Mouse (Mus musculus) forebrain, embryonic 10.5 days (tissue): ENCODE results near the gene Socs4. TPM values are rescaled to one million over a fixed set of nuclear protein-coding genes. Genes with fewer than 3 reads are reported as not detected.

Experiments used
- DNase-seq: peaks from one replicate; pipeline ENCODE4 v3.0.0-alpha.2; 2017; ENCODE audit warnings: low spot score; ENCODE audit errors: extremely low spot score
- H3K27ac ChIP-seq: fragments of 300-500 bp; sonication (generic); 2 replicates; pipeline ENCODE4 v1.5.1; 2016; ENCODE audit warnings: mild to moderate bottlenecking
- H3K27me3 ChIP-seq: fragments of 300-500 bp; sonication (generic); 2 replicates; pipeline ENCODE4 v1.6.1; 2016; ENCODE audit warnings: mild to moderate bottlenecking; ENCODE audit not compliant: poor library complexity, severe bottlenecking
- H3K36me3 ChIP-seq: fragments of 300-500 bp; sonication (generic); replicated peaks from 2 replicates; pipeline ENCODE4 v1.6.1; 2016; ENCODE audit warnings: mild to moderate bottlenecking, moderate library complexity
- H3K4me1 ChIP-seq: fragments of 300-500 bp; sonication (generic); 2 replicates; pipeline ENCODE4 v1.6.1; 2016
- H3K4me3 ChIP-seq: fragments of 300-500 bp; sonication (generic); 2 replicates; pipeline ENCODE4 v1.5.1; 2016; ENCODE audit warnings: mild to moderate bottlenecking, moderate library complexity
- H3K9me3 ChIP-seq: fragments of 300-500 bp; sonication (generic); 2 replicates; pipeline ENCODE4 v1.6.1; 2016; ENCODE audit warnings: mild to moderate bottlenecking, moderate library complexity
- WGBS: fragments of 180-500 bp; shearing (Covaris S2); methylation state at CpG from one replicate; pipeline ENCODE4 v1.1.7; 2016; 5-methylcytosine and 5-hydroxymethylcytosine counted together
- polyA plus RNA-seq: library from polyadenylated mRNA; unstranded; fragments of >200 nt; fragmentation: Nextera tagmentation; extraction: Ambion mirVana; gene quantifications from 2 replicates; pipeline ENCODE4 v1.2.1, GENCODE M21; 2016

Gene Socs4
- polyA plus RNA-seq: 3.5 and 3.7 TPM in 2 replicates

DNA sequence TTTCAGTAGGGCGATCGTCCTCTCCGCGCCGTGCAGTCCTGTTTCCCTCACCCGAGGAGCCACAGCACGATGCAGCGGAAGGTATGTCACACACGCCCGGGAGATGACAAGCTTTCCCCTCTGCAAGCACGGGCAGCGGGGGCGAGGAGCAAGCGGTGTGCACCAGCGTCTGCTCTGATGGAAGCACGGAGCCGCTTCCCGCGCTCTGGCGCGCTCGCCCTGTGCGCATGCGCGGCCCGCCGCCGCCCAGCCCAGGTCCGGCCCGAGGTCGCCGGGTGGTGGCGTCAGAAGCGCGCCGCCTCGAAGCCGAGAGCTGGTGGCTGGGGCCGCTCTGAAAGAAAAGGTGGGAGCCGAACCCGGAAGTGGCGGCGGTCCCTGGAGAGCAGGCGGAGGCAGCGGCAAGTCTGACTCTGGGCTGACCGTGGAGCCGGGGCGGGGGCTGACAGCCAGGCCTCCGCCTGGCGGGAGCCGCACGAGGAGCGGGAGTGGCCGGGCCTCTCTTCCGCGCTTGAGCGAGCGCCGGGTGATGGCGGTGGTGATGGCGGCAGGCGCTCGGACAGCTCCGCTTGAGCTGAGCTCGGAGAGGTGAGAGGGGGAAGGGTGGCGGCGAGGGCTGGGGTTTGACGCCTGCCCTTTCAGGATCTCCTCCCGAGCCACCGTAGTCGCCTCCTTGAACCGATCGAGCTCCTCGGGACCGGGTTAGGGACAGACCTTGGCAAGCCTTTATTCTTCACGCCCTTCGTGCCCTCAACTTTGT is at the start of gene Socs4, which contains the start of gene Wdhd1:
TSS of gene Socs4 (plus strand) at position 295 of the 757 bp plus-strand sequence.
TSS of gene Wdhd1 (minus strand) at position 221 of the 757 bp plus-strand sequence.
- Histone ChIP-seq H3K4me3 (peak within 1 kb of the TSS; percentile 92), H3K9me3 (no peaks in the 10 kb centered on the region), H3K4me1 (peaks cover 30% of the 10 kb centered on the region), H3K27ac (peak within 1 kb of the TSS; percentile 99), H3K27me3 (no peaks in the 10 kb centered on the region), H3K36me3 (peaks cover 41% of the 10 kb centered on the region)
- WGBS: under 1% methylated on average over 77 of the region's 77 CpGs
- DNase-seq: peak; percentile 95

DNA sequence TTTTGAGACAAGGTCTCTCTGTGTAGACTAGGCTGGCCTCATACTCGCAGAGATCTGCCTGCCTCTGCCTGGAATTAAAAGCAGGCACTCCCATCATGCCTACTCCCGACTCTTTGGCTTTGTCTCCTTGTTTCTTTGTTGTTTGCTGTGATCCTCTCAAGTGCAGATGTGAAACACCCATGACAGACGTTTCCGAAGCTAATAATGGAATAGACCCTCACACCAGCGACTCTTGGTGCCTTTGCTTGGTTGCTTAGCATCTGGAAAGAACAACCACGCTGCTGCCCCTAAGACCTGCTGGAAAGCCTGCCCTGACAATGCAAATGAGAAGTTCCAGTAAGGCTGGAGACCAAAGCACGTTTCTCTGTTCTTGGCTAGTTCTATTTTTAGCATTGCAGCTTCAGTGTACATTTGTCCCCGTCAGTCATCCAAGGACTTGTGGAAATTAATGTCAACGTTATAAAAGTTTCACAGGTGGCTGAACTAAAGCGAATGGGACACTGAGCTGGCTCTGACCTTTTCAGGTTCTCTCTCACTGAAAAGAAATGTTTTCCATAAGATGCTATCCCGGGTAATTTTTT is 46.8 kb upstream of the Socs4 start:
- no peaks in the 10 kb centered on the region for H3K36me3 ChIP-seq
- WGBS: 87% methylated on average over 11 of the region's 11 CpGs
- no peaks in the 10 kb centered on the region for H3K4me1 ChIP-seq
- no peak overlapping the region for H3K27ac ChIP-seq
- peaks cover 2% of the 10 kb centered on the region; the same call in 1 of the 2 replicates for H3K9me3 ChIP-seq
- DNase-seq: no peak
- H3K4me3 ChIP-seq: no peak overlapping the region
- no peaks in the 10 kb centered on the region for H3K27me3 ChIP-seq

DNA sequence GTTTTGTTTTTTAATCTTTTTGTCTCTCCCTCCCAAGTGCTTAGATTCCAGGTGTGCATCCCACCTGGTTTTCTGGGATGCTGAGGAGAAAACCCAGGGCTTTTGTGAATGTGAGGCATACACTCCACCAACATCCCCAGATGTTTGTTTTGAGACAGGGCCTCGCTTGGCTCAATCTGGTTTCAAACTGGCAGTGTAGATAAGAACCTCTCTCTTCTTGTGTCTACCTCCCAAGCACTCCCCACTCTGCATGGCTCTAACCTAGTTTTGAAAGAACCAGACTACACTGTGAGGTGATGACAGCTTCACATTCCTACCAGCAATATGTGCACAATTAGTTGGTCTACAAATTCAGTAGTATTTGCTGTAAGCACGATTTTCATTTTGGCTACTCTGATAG is 43.1 kb upstream of the Socs4 start:
- DNase-seq: no peak
- H3K27ac ChIP-seq: no peak overlapping the region
- WGBS: 76% methylated on average over 2 of the region's 2 CpGs
- no peaks in the 10 kb centered on the region for H3K27me3 ChIP-seq
- H3K4me1 ChIP-seq: no peaks in the 10 kb centered on the region
- peaks cover 6% of the 10 kb centered on the region; the same call in 1 of the 2 replicates for H3K9me3 ChIP-seq
- no peak overlapping the region for H3K4me3 ChIP-seq
- no peaks in the 10 kb centered on the region; the same call in 1 of the 2 replicates for H3K36me3 ChIP-seq

DNA sequence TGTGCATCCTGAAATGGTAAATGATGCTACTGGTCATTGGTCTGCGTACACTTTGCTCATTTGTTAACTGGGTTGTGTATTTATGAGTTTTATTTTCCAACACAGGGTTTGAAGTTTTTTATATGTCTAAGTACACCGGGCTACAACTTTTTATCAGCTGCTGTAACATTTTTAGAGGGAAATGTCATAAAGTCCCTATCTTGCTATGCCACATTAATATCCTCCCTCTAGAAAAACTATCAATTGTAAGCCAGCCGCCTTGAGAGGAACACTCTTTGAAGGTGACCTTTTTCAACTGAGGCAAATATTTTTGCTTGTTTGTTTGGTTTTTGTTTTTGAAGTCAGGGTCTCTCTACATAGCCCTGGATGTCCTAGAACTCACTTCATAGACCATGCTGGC is 42.7 kb upstream of the Socs4 start:
- 91% methylated on average over 3 of the region's 3 CpGs for WGBS
- H3K4me3 ChIP-seq: no peak overlapping the region
- H3K36me3 ChIP-seq: no peaks in the 10 kb centered on the region; the same call in 1 of the 2 replicates
- DNase-seq: no peak
- H3K27ac ChIP-seq: no peak overlapping the region
- H3K4me1 ChIP-seq: no peaks in the 10 kb centered on the region
- H3K27me3 ChIP-seq: no peaks in the 10 kb centered on the region
- peaks cover 6% of the 10 kb centered on the region; the same call in 1 of the 2 replicates for H3K9me3 ChIP-seq

GRCm38 (mm10) chr14:47234526-47235250 is 42.0 kb upstream of the Socs4 start:
- H3K4me1 ChIP-seq: no peaks in the 10 kb centered on the region
- DNase-seq: no peak
- H3K4me3 ChIP-seq: no peak overlapping the region
- H3K27ac ChIP-seq: no peak overlapping the region
- peaks cover 6% of the 10 kb centered on the region; the same call in 1 of the 2 replicates for H3K9me3 ChIP-seq
- 77% methylated on average over 5 of the region's 5 CpGs for WGBS
- H3K27me3 ChIP-seq: no peaks in the 10 kb centered on the region
- peaks cover 3% of the 10 kb centered on the region for H3K36me3 ChIP-seq

- H3K9me3 ChIP-seq: peaks cover 6% of the 10 kb centered on the region; the same call in 1 of the 2 replicates
- 92% methylated on average over 7 of the region's 7 CpGs for WGBS
- H3K27me3 ChIP-seq: no peaks in the 10 kb centered on the region
- DNase-seq: no peak
- H3K27ac ChIP-seq: no peak overlapping the region
- peaks cover 20% of the 10 kb centered on the region for H3K36me3 ChIP-seq
- H3K4me1 ChIP-seq: no peaks in the 10 kb centered on the region
- H3K4me3 ChIP-seq: no peak overlapping the region
Observed at GRCm38 (mm10) chr14:47236491-47236890, 40.2 kb upstream of the Socs4 start.

- Histone ChIP-seq H3K36me3 (peaks cover 28% of the 10 kb centered on the region), H3K9me3 (peaks cover 6% of the 10 kb centered on the region; the same call in 1 of the 2 replicates), H3K27me3 (no peaks in the 10 kb centered on the region), H3K4me3 (no peak overlapping the region), H3K27ac (no peak overlapping the region), H3K4me1 (no peaks in the 10 kb centered on the region)
- WGBS: 90% methylated on average over 4 of the region's 4 CpGs
- DNase-seq: no peak
Observed at GRCm38 (mm10) chr14:47237286-47237685, 39.4 kb upstream of the Socs4 start.

GRCm38 (mm10) chr14:47240600-47240999 is 36.1 kb upstream of the Socs4 start:
- H3K9me3 ChIP-seq: peaks cover 3% of the 10 kb centered on the region; the same call in 1 of the 2 replicates
- peaks cover 61% of the 10 kb centered on the region for H3K36me3 ChIP-seq
- 90% methylated on average over 1 of the region's 1 CpGs for WGBS
- no peak overlapping the region for H3K4me3 ChIP-seq
- no peak overlapping the region for H3K27ac ChIP-seq
- H3K27me3 ChIP-seq: no peaks in the 10 kb centered on the region
- no peak for DNase-seq
- H3K4me1 ChIP-seq: no peaks in the 10 kb centered on the region

DNA sequence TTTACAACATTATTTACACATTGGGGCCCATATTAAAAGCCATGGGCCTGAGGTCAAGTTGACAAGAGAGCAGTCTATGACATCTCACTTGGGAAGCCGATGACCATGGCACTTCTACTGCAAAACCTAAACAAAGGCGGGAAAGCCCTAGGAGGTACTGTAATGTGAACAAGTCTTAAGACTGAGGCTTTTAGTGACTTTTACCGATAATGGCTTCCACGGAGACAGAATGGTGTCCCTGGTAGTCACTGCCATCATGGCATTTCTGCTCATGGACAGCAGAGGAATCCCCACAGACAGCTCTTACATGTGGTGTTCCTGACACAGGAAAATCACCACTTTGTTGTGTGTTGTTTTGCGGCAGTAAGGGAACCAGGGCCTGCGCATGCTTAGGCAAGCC is 35.7 kb upstream of the Socs4 start:
- 95% methylated on average over 6 of the region's 6 CpGs for WGBS
- no peak overlapping the region for H3K4me3 ChIP-seq
- H3K27me3 ChIP-seq: no peaks in the 10 kb centered on the region
- H3K27ac ChIP-seq: no peak overlapping the region
- DNase-seq: no peak
- H3K4me1 ChIP-seq: no peaks in the 10 kb centered on the region
- peaks cover 3% of the 10 kb centered on the region; the same call in 1 of the 2 replicates for H3K9me3 ChIP-seq
- H3K36me3 ChIP-seq: peaks cover 65% of the 10 kb centered on the region

GRCm38 (mm10) chr14:47242753-47243152 is 34.0 kb upstream of the Socs4 start:
- Histone ChIP-seq H3K27ac (no peak overlapping the region), H3K4me1 (no peaks in the 10 kb centered on the region), H3K27me3 (no peaks in the 10 kb centered on the region), H3K4me3 (no peak overlapping the region), H3K9me3 (no peaks in the 10 kb centered on the region), H3K36me3 (peaks cover 82% of the 10 kb centered on the region)
- 96% methylated on average over 4 of the region's 4 CpGs for WGBS
- no peak for DNase-seq

- 92% methylated on average over 6 of the region's 6 CpGs for WGBS
- no peak overlapping the region for H3K27ac ChIP-seq
- no peak for DNase-seq
- no peak overlapping the region for H3K4me3 ChIP-seq
- H3K4me1 ChIP-seq: no peaks in the 10 kb centered on the region
- no peaks in the 10 kb centered on the region for H3K27me3 ChIP-seq
- peaks cover 99% of the 10 kb centered on the region for H3K36me3 ChIP-seq
- H3K9me3 ChIP-seq: no peaks in the 10 kb centered on the region
Observed at GRCm38 (mm10) chr14:47249839-47250238, 26.9 kb upstream of the Socs4 start.

- no peaks in the 10 kb centered on the region for H3K27me3 ChIP-seq
- no peaks in the 10 kb centered on the region for H3K9me3 ChIP-seq
- peaks cover 95% of the 10 kb centered on the region for H3K36me3 ChIP-seq
- H3K4me3 ChIP-seq: no peak overlapping the region
- no peaks in the 10 kb centered on the region for H3K4me1 ChIP-seq
- WGBS: 94% methylated on average over 3 of the region's 3 CpGs
- H3K27ac ChIP-seq: no peak overlapping the region
- DNase-seq: no peak
Observed at GRCm38 (mm10) chr14:47264866-47265265, 11.9 kb upstream of the Socs4 start.
